Mouse (Mus musculus) cerebellum, adult 2 months (tissue): Measurements from ENCODE around the gene Prss57. TPM values are rescaled to one million over a fixed set of nuclear protein-coding genes. Genes with fewer than 3 reads are reported as not detected.

ENCODE experiments used
- DNase-seq, 2 experiments: peaks; one replicate each; pipeline ENCODE4 v3.0.0; 2021
- H3K27ac ChIP-seq: fragments of 200-500 bp; 2 replicates; pipeline ENCODE4 v1.5.1; 2012; ENCODE audit warnings: low read length, control low read depth, inconsistent platforms; ENCODE audit not compliant: insufficient read depth
- H3K27me3 ChIP-seq: fragments of 200-500 bp; 2 replicates; pipeline ENCODE4 v1.6.1; 2012; ENCODE audit warnings: inconsistent platforms, mild to moderate bottlenecking, low read length, moderate library complexity; ENCODE audit not compliant: control insufficient read depth, insufficient read depth
- H3K4me1 ChIP-seq: fragments of 200-500 bp; 2 replicates; pipeline ENCODE4 v1.6.1; 2011; ENCODE audit warnings: low read length; ENCODE audit not compliant: control insufficient read depth, insufficient read depth
- H3K4me3 ChIP-seq: fragments of 200-500 bp; replicated peaks from 2 replicates; pipeline ENCODE3; 2011; ENCODE audit warnings: mild to moderate bottlenecking, low read depth, low read length, control low read depth; ENCODE audit not compliant: insufficient read depth
- CTCF ChIP-seq: fragments of 200-500 bp; IDR thresholded peaks from 2 replicates; pipeline ENCODE4 v1.5.1; 2011; ENCODE audit warnings: low read depth, mild to moderate bottlenecking, control low read depth, low read length, moderate library complexity, borderline replicate concordance; ENCODE audit not compliant: insufficient read depth
- POLR2A ChIP-seq: fragments of 200-500 bp; IDR thresholded peaks from 2 replicates; pipeline ENCODE4 v1.6.1; 2011; ENCODE audit warnings: low read length, control low read depth, borderline replicate concordance; ENCODE audit not compliant: insufficient read depth
- WGBS: fragments of 180-500 bp; shearing (Covaris S2); methylation state at CpG from one replicate; pipeline ENCODE4 v1.1.7; 2018; 5-methylcytosine and 5-hydroxymethylcytosine counted together
- polyA plus RNA-seq: library from polyadenylated mRNA; depleted of rRNA; stranded (reverse); fragments of >200 nt; gene quantifications from 2 replicates; pipeline ENCODE4 v1.2.3, GENCODE M21; 2012

Gene Prss57
- polyA plus RNA-seq, 1 experiment: 0.16 TPM

GRCm38 (mm10) chr10:79777103-79777531 is 13.6 kb downstream of the Prss57 start, which contains the start of gene Fstl3:
TSS of gene Fstl3 (plus strand) at chr10:79777272.
- Histone ChIP-seq H3K27ac (no peak within 1 kb of the TSS), H3K27me3 (no peaks in the 10 kb centered on the region), H3K4me3 (no peak within 1 kb of the TSS), H3K4me1 (peaks cover 5% of the 10 kb centered on the region)
- no peak for DNase-seq
- TF ChIP-seq POLR2A: no peak
- TF ChIP-seq CTCF: no peak
- WGBS: 9% methylated on average over 39 of the region's 39 CpGs

DNA sequence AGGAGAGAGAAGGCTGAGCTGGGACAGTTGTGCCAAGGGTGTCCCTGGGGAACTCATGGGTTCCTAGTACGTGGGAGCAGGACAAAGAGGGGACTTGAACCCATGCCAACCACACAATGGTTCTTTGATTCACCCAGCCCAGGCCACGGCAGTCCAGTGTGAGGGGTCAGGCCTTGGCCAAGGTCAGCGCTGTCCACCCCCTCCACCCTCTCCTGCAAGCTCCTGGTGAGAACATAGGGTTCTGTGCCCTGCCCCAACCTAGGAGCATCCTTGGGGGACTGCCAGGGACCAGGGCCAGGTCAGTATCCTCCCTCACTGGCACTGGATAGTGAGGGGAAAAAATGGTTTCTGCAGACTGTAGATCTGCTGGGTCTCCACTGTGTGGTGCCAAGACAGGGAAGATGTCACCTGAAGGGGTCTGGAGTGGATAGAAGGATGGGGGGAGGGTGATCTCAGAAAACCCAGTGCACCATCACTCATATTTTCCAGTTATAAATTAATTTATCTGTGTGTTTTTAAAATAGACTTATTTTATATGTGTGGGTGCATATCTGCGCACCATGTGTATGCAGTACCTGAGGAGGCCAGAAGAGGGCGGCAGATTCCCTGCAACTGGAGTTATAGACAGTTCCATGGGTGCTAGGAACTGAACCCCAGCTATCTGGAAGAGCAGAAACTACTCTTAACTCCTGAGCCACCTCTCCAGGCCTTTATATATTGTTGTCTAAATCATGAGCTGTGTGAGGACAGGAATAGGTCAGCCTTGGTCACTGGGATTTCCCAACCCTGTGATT is 16.1 kb downstream of the Prss57 start:
- Histone ChIP-seq H3K4me1 (no peaks in the 10 kb centered on the region), H3K4me3 (no peak overlapping the region), H3K27me3 (no peaks in the 10 kb centered on the region), H3K27ac (no peak overlapping the region)
- DNase-seq: no peak
- TF ChIP-seq CTCF (no peak), POLR2A (no peak)
- 45% methylated on average over 5 of the region's 5 CpGs for WGBS

DNA sequence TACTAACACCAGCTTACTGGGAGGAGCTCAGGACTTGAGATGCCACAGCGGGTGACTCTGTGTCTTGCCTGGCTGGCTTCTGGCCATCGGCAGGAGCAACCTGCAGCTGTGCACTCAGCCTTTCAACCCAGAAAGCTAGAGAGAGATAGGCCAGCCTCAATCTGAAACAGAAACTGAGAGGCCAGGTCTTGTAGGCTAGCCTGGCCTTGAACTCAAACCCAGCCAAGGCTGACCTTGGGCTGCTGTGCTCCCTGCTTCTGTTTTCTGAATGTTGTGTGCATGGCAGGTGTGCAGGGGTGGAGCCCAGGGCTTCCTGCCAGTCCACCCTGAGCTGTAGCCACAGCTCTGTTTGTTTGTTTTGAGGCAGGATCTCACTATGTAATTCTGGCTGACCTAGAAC is 17.6 kb downstream of the Prss57 start:
- TF ChIP-seq CTCF (no peak), POLR2A (no peak)
- H3K27me3 ChIP-seq: no peaks in the 10 kb centered on the region
- H3K4me1 ChIP-seq: no peaks in the 10 kb centered on the region
- H3K27ac ChIP-seq: no peak overlapping the region
- 52% methylated on average over 2 of the region's 2 CpGs for WGBS
- H3K4me3 ChIP-seq: no peak overlapping the region
- no peak for DNase-seq

- Histone ChIP-seq H3K27ac (no peak overlapping the region), H3K4me1 (no peaks in the 10 kb centered on the region), H3K27me3 (no peaks in the 10 kb centered on the region), H3K4me3 (no peak overlapping the region)
- DNase-seq: no peak
- TF ChIP-seq POLR2A (no peak), CTCF (no peak)
- 88% methylated on average over 3 of the region's 3 CpGs for WGBS
Observed at GRCm38 (mm10) chr10:79772320-79772719, 18.4 kb downstream of the Prss57 start.

GRCm38 (mm10) chr10:79769329-79769728 is 21.4 kb downstream of the Prss57 start:
- no peak overlapping the region for H3K27ac ChIP-seq
- peaks cover 10% of the 10 kb centered on the region for H3K4me1 ChIP-seq
- no peaks in the 10 kb centered on the region for H3K27me3 ChIP-seq
- no peak for DNase-seq
- no peak for TF ChIP-seq CTCF
- no peak for TF ChIP-seq POLR2A
- H3K4me3 ChIP-seq: no peak overlapping the region
- 75% methylated on average over 4 of the region's 4 CpGs for WGBS

DNA sequence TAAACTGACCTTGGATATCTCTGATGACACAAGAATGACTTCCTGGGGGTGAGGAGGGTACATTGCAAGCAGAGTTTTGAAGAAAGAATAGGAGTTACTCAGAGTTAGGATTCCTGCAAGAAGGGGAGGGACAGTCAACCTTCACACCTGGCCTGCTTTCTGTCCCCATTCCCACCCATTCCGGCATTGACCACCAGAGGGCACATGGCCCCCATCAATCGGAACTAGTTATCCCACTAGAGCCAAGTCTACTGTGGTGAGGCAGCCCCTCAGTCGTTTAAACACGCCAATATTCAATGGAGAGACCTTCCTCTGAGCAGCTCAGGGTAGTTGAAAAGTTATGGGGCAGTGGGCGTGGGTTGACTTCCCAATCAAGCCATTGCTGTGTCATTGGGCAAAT is 22.4 kb downstream of the Prss57 start:
- peak; percentile 96 for TF ChIP-seq CTCF
- TF ChIP-seq POLR2A: no peak
- Histone ChIP-seq H3K4me1 (peaks cover 19% of the 10 kb centered on the region), H3K27ac (no peak overlapping the region), H3K27me3 (no peaks in the 10 kb centered on the region), H3K4me3 (no peak overlapping the region)
- peak; percentile 67 to 80 for DNase-seq
- WGBS: 2% methylated on average over 5 of the region's 5 CpGs

GRCm38 (mm10) chr10:79767372-79768244 is 23.2 kb downstream of the Prss57 start:
- Histone ChIP-seq H3K27me3 (no peaks in the 10 kb centered on the region), H3K27ac (peak overlapping the region; percentile 40), H3K4me3 (peak overlapping the region; percentile 82), H3K4me1 (peaks cover 27% of the 10 kb centered on the region)
- peak; percentile 93 to 95 for DNase-seq
- TF ChIP-seq CTCF (no peak), POLR2A (no peak)
- WGBS: 7% methylated on average over 40 of the region's 40 CpGs
